Mouse (Mus musculus): ENCODE data around the gene Idh3g.
"Not testable (repeated sequence)": the region's sequence is repeated elsewhere in the genome, so short reads cannot be mapped to it uniquely, and the experiment has no call there.

Gene Idh3g

GRCm38 (mm10) chrX:73756334-73757140 is 30.2 kb downstream of the Idh3g start, which contains the start of gene Plxnb3:
TSS of gene Plxnb3 (plus strand) at chrX:73757090.
- peak; percentile 20 for DNase-seq

GRCm38 (mm10) chrX:73748977-73749376 is 37.7 kb downstream of the Idh3g start:
- no peak for DNase-seq

GRCm38 (mm10) chrX:73744774-73745481 is 41.8 kb downstream of the Idh3g start:
- no peak for DNase-seq

GRCm38 (mm10) chrX:73739841-73740240 is 46.9 kb downstream of the Idh3g start:
- not testable (repeated sequence) for DNase-seq

GRCm38 (mm10) chrX:73739151-73739550 is 47.5 kb downstream of the Idh3g start:
- DNase-seq = no peak

- DNase-seq = no peak
These were observed 48.5 kb downstream of the Idh3g start for GRCm38 (mm10) chrX:73738155-73738554.

- DNase-seq = no peak
These were observed 55.8 kb downstream of the Idh3g start for GRCm38 (mm10) chrX:73730908-73731307.

Data from right cerebral cortex, adult 18-20 months (tissue).